Mouse (Mus musculus): Measurements from ENCODE around the gene Fgf8.

- no peak for TF ChIP-seq CTCF (IDR thresholded peaks at IDR 0.05; ENCODE audit: borderline replicate concordance, insufficient read depth, low read length)
- no peak for TF ChIP-seq POLR2A (IDR thresholded peaks at IDR 0.05; ENCODE audit: low read depth, low read length)
These were observed 49.7 kb upstream of the Fgf8 start for GRCm38 (mm10) chr19:45792404-45792803.
